Mouse (Mus musculus): ENCODE data around the gene Pde4b.

Pde4b gene

DNA sequence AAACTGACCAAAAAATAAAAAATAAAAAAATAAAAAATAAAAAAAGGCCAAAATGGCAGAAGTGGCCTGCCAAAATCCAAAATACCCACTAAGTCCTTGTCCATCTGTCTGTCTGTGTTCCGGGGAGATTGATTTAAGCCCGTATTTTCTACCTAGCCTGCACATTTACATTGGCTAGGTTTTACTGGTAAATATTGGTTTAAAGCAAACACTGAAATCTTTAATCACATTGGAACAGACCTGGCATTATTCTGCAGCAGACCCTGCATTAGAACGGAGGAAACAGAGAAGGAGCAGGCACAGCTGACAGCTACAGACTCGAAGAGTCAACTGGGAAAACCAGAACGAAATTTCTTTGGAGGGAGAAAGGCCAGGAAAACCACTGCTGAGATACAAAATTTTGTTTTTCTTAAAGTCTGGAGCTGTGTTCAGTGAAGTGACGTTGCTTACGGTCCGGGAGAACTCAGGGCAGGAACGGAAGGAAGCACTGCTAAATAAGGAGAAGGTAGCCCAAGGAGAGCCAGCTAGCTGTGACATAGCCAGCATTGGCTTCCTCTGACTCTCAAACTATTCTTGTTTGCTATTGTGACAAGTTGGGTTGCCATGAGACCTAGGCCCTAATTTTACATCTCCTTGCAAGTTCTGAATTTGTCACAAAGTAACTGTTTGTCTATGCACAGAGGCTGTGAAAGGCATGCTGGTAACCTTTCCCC lies 470.3 kb downstream of the Pde4b start:
- DNase-seq: no peak

DNA sequence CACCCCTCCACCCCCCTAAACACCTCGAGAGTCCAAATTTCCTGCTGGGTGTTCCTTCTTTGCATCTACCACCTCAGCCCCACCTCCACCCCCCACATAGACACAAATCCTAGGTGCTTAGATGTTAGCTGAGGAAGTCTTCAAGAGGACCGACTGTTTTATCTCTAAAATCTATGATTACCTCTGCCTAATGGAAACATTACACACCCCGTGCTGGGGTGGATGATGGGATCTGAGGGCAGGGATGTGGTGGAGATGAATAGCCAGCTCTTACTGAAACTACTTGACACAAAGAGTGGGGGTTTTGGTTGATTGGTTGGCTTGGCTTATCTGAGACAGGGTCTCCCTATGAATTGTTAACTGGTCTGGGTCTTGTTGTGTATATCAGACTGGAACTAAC lies 471.0 kb downstream of the Pde4b start:
- DNase-seq: no peak

DNA sequence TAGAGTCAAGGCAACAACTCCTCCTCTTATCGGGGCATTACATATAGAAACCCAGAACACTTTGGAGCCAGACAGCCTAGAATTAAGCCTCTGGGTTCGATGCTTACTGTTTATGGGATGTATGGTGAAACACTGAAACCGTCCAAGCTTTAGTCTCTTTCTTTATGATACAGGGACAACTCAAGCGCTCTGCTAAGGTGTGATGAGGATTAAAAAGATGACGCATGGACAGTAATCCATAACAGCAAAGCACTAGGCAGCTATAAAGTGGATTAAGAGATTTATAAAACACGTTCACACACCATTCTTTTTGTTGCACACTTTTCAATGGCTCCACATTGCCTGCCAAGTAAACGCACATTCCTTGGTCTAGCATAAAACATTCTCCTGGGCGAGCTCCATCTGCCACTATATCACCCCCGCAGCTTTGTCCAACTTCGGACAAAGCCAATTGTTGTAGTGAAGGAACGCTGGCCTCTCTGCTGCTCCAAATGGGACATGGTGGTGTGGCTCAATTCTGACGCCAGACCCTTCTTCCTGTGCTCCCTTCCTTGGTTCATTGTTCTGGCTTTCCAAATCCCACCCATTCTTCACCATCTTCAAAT lies 473.4 kb downstream of the Pde4b start:
- peak; percentile 37 for DNase-seq

DNA sequence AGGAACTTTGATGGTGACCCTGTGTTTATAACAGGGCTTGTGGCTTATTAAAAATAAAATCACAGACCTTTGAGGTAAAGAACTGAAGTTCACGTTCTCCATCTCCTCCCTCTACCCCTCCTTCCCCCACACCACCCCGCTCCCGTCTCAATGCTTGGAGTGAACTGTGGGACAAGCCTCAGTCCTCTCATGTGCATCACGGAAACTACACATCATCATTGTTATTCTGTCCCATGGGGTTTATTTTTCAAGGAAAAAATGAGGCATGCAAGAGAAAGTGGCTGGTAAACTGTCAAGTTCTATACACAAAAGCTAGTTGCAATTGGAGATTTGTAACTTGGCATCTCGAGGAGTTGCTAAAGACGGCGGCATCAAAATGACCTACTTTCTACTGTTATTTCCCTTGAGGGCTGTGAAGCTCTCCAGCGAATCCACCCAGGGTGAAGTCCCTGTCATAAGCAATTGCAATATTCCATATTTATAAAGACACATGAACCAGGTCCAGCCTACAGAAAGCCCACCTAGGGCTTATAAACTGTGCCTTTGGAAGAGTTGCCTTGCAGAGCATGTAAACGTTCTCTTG lies 476.0 kb downstream of the Pde4b start:
- no peak for DNase-seq

DNA sequence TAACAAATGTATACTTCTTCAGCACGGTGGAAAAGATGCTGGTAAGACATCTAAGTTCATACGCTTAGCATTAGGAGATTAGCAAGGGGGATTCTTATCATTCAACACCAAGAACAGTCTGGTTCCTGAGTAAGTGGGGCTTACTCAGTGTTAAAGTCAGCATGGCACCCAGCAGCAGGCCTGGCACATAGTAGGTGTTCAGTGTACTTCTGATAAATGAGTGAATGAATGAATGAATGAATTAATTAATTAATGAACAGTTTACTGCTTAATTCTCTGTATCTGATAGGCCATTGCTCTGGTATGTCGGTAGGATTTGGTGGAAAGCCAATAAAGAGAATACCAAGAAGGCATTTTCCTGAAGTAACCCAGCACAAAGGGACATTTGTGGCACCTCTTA lies 476.9 kb downstream of the Pde4b start:
- no peak for DNase-seq

DNA sequence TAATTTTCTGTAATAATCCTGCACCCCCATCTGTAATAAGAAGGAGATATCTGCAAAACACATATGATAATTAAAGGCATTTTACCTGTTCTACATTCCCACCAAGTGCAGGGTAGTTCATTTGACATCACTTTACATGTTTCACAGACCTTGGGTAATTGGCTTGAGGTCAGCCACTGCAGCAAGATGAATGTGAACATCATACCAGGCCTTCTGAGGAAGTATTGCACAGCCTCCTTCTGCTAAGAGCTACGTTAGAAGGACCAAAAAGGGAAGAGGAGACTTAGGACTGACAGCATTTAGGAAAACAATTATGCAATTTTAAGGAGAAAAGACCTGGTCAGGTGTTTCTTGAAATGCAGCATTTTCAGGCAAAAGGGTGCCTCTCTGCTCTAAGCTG lies 479.1 kb downstream of the Pde4b start:
- no peak for DNase-seq

DNA sequence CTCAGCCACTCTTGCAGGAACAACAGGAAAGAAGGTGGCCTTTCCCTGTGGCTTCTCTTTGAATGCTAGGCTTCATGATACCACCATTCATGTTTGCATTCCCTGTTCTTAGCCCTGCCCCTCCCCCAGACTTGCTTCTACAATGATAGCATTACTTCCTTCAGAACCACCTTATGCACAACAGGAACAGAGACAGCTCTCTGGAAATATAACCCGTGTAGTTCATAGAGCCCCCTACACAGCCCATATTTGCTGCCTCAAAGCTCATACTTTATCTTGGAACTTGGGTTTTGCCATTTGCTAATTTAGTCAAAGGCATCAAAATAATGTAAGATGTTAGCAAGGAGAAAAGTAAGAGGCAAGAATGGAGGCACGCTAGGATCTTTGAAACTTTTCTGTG lies 479.8 kb downstream of the Pde4b start:
- no peak for DNase-seq

DNA sequence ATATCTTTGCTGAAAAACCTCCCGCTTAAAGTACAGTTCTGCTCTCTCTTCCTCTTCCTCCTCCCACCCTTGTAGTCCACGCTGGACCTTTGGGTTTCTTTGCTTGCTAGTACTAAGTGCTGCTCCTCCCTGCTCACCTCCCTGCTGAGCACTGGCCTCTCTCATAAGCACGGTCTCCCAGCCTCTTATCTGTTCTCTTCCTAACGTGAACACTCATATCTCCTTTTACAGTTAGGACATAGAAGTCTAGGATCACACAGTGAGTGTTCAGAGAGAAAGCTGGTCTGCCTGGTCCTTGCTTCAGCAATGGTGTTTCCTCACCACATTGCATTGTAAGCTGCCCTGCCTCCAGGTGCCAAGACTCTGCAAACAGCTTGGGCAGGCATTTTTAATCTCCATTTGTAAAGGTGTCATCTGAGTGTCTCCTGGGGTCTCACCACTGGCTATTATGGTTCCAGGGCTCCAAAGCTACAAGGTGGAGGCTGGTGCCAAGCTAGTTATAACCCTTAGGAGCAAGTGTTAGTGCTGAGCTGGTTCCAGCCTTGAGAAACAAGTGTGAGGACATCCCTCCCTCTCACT lies 480.4 kb downstream of the Pde4b start:
- DNase-seq: no peak

DNA sequence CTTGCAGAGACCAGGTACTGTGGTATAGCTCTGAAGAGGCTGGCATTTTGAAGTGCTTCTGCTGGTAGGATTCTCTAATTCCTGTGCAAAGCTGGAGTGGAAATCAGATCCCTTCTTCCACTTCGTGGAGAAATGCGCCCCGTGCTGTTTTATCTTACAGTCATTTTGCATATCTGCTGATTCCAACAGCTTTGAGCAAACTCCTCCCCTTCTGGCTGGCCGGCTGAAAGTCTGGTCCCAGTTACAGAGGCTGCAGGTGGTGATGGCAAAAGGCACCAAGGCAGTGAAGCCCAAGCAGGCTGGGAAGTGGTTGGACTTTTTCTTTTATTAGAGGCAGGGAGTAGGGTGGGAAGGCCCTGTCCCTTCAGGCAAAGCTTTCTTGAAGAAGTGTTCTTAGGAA lies 481.2 kb downstream of the Pde4b start:
- DNase-seq: peak; percentile 60

DNA sequence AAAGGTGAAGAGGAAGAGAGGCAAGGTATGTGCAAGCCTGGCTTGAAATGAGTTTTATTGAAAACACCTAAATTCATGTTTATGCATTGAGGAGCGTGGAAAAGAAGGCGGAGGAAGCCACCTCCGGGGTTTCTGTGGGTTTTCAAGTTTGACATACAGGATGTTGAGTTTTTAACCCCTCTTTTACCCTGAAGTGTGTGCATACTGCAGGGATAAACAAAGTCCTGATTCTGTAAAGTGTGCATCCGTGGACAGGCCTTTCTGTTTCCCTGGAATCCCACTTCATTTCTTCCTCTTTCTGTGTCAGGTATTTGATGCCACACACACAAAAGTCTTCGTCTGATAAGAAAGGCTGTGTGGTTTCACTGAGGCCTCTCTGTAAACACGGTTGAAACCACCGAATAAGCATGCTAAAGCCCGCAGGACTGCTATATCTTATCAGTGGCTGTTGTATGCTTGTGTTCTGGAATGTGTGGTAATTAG lies 481.8 kb downstream of the Pde4b start:
- no peak for DNase-seq

DNA sequence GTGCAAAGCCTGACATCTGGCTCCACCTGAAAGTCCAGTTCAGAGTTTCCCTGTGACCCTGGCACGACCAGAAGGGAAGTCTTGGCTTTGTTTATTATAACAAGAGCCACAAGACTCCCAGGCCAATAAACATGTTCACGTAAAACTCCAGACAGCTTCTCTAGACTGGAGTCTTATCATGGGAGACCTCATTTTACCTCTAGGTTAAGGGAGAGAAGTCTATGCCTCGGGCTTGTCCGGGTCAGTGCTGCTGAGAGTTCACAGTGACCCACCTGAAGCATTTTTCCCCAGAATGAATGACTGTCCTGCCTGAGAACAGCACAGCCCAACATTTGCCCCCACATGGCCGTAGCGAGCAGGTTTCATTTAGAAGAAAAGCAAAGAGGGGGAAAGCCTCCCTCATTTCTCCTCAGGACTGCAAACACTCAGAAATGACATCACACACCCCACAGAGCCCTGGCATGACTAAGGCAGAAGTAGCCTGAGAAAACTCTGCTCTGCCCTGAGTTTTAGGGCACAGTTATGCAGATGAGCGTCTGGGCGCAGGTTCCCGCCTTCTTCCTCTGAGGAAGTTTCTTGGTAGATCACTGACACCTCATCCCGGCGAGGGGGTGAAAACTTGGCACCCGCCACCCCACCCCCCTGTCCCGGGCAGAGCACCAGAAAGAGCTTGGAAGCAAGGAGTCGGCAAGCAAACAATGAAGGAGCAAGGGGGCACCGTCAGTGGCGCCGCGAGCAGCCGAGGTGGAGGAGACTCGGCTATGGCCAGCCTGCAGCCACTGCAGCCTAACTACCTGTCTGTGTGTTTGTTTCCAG lies 482.8 kb downstream of the Pde4b start:
- no peak for DNase-seq

DNA sequence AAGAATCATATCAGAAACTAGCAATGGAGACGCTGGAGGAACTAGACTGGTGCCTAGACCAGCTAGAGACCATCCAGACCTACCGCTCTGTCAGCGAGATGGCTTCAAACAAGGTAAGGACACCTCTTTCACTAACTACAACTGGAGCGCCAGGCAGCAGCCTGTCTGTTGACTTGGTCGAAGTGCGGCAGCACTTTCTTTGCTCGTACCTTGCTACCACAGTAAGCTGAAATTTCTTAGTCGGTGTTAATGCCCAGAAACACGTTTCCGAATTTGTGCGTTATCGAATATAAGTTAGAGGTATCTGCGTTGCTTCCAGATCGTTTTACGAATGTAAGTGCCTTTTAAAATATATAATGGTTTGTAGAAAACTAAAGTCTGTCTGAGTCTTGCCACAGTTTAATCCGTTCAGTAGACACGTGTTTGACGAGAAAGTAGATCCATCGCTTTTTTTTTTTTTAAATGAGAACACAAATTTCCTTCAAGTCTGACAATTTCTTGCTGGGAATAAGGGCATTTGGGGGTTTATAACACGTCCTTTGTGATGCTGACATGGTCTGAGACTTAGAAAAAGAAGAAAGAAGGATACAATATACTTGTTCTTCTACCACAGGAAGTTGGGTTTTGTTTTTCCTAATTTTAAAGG lies 483.5 kb downstream of the Pde4b start:
- DNase-seq: no peak

DNA sequence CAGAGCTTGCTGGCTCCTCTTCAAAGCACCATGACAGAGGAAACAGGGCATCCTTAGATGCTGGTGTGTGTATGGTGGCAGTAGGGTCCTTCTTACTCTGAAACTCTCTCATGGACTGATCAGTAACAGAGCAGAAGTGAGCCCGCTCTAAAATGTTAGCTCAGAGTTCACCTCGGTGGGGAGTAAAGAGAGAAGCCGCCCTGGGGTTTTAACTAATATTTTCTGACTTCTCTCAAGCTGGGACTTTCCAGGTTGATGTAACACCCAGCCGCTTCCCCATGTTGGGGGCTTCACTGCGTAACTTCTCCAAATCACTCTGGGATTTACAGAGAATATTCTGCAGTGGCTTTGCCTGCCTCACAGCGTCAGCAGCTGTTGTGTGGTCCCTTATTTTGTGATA lies 484.7 kb downstream of the Pde4b start:
- no peak for DNase-seq

DNA sequence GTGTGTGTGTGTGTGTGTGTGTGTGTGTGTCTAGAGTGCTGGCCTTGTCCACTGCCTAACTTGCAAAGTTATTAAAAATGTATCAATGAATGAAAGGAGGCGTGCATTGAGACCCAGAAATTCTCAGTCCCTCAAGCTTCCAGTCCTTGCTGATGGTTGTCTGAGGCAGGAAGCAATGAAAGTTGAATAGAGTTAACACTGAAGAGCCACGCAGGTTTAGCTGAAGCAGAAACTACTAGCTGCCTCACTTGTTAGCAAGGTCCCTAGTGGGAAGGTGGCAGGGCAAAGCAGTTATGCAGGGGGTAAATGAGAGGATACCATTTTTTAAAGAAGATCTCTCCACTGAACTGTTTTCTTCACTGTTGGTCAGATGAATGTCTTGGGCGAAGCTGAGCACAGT lies 485.2 kb downstream of the Pde4b start:
- DNase-seq: no peak

DNA sequence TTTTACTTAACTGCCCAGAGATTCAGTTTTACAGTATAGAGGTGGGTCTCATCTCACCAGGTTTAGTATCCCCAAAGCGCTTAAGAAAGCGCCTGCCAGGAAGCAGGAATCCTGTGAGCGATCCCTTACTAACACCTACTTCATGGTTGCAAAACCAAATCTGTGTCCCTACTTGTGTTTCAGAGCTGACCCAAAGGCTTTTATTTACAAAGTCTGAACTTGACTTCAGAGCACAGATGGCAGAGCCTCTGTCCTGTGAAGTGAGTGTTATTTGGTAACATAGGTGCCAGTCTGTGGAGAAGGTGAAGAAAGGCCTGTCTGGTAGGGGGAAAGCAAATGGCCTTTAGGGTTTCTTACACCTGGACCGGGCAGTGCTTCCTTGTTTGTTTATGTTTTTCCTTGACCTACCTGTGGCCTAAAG lies 486.0 kb downstream of the Pde4b start:
- DNase-seq: no peak

DNA sequence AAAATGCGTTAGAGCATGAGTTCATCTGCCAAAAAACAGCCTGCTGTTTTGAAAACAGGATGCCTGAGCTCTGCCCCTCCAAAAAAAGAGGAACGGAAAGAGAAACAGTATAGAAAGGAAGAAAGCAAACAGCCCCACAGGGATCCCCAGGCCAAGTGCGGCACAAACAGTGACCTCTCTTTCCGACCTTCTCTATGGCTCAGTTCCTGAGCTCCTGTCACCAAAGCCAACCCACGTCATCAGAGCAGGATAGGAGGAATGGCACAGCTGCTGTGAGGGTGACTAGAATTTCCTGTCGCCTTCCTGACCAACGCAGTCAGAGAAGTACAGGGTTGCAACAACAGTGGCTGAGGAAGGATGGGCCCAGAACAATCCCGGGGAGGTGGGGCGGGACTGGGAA lies 486.9 kb downstream of the Pde4b start:
- DNase-seq: no peak

DNA sequence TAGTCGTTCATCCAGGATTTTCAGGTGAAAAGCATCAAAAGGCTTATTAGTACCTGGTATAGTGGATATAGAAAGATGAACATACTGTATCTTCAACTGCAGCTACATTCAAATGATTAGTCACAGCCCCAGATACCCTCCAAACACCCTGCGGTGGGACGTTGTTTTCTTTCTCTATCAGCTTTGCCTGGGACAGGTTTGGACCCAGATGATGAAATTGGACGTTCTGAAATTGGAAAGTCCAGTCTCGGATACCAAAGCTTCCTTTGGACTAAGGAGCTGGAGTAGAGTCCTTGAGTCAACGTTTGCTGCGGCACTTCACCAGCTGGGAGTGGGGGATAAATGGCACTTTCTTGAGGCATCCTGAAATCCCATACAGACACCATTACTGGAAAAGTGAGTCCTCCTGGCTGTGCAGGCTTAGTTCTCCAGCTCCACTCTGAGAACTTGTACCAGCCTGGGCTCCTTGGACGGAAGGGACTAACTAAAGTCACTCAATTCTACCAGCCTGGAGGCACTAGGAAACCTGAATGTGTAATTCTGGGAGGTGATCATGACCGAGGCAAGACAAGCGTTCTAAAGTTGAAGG lies 487.4 kb downstream of the Pde4b start:
- no peak for DNase-seq

DNA sequence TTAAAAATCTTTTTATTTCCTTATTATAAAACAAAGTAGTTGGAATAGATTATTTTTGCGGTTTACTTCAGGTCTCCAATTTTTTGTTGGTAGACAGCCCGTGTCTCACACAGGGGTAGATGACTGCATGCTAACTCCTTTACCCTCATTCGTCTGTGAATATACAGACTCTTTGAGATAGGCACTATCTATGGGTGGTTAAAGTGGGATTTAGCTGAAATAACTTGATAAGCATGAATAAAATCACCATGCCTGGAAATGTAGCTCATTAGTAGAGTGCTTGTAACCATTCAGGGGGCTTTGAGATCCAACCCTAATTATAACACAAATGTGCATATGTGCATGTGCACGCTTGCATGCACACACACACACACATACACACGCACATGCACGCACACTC lies 488.8 kb downstream of the Pde4b start:
- DNase-seq: no peak

DNA sequence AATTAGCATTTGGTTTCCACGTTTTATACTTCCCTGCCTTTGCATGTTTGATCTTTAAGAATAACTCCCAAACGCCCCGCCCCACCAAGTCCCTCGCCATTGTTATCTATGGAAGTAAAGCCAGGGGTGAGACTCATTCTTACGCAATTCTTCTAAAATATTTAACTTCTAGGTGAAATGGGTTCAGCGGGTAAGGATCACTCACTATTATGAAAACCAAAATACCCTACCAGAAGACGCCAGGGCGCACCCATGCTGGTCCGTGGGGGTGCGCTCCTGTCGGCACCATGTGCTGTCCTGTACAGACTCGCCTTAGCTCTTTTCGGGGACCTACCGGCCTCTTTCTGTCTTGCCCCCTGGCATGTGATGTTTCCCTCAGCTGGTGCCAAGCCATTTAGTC lies 490.3 kb downstream of the Pde4b start:
- DNase-seq: no peak

DNA sequence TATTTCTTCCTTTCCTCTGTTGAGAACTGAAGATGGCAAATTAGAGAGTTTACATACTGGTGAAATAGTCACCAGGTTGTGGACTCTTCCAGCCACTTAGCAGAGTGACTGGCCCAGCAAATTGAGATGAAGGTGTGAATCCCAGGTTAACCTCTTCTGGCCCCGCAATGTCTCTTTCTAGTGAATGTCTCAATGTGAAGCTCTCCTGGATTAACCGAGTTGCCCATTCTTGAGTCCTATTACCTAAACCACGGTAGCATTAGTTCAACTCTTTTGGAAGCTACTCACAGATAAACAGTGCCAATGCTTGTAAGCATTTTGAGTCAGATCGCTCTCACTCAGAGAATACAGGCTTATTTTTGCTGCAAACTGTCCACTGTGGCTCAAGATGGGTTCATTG lies 491.7 kb downstream of the Pde4b start:
- DNase-seq: no peak

DNA sequence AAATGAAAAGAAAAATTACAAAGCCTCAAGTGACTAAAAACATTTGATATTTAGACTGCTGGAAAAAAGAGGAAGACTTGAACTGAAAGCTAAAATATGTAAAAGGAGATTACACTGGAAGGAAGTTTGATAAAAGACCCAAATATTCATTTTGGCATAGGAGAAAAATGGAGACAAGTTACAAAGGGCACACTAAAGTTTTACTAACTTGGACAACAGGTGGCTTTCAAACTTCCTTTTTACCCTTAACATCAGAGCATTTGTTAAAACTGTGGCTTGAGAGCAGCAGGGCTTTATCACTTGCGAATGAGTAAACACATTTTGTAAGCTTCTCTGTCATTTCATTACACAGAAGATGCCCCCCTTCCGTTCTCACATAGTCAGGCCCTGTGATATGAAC lies 492.4 kb downstream of the Pde4b start:
- DNase-seq: no peak

DNA sequence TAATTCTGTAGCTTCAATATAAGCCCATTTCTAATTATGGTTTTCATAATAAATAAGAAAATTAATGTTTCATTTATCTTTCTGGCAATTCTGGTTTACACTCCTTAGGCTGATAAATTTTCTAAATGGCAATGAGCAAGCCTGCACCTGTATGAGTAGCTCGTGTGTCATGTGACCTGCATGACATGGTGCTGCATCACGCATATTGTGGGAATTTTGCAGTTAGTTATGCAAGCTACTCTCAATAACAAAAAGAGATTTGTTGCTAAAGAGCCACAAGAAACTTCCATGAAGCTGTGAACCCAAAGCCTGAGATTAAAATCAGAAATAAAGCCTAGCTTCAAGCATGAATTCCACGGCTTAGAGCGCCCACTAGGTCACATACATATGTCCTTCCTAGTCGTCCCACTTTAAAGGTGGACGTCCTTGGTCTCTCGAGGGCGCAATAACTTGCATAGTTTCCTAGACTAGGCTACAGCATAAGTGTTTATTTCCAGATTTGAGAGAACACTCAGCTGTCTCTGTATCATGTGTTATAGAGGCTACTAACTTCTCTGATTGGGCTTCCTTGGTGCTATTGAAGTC lies 494.9 kb downstream of the Pde4b start:
- DNase-seq: no peak

Measured in cerebellum, adult 11 months (tissue).